Mouse (Mus musculus) spleen, adult 2 months (tissue): ENCODE results near the gene Arhgef19. TPM values are rescaled to one million over a fixed set of nuclear protein-coding genes. Genes with fewer than 3 reads are reported as not detected.

Source experiments
- DNase-seq, 2 experiments: peaks; one replicate each; pipeline versions ENCODE4 v3.0.0 to v3.0.0-alpha.2; 2012 to 2021; ENCODE audit warnings: low spot score in 2 of 2, low read depth in 1 of 2
- H3K27ac ChIP-seq: fragments of 200-500 bp; 2 replicates; pipeline ENCODE4 v1.5.1; 2012; ENCODE audit warnings: low read length, inconsistent platforms; ENCODE audit not compliant: insufficient read depth
- H3K27me3 ChIP-seq: fragments of 200-500 bp; 2 replicates; pipeline ENCODE4 v1.6.1; 2012; ENCODE audit warnings: mild to moderate bottlenecking, moderate library complexity, low read length, inconsistent platforms; ENCODE audit not compliant: control insufficient read depth, insufficient read depth
- H3K36me3 ChIP-seq: fragments of 200-500 bp; 2 replicates; pipeline ENCODE4 v1.6.1; 2012; ENCODE audit warnings: mild to moderate bottlenecking, low read length, inconsistent platforms; ENCODE audit not compliant: control insufficient read depth, insufficient read depth
- H3K4me1 ChIP-seq: fragments of 200-500 bp; 2 replicates; pipeline ENCODE4 v1.6.1; 2011; ENCODE audit warnings: inconsistent platforms; ENCODE audit not compliant: control insufficient read depth, insufficient read depth, insufficient read length
- H3K4me3 ChIP-seq: fragments of 200-500 bp; 2 replicates; pipeline ENCODE4 v1.5.1; 2011; ENCODE audit warnings: mild to moderate bottlenecking, inconsistent platforms; ENCODE audit not compliant: insufficient read depth, insufficient read length; ENCODE audit errors: extremely low read depth
- CTCF ChIP-seq: fragments of 200-500 bp; IDR thresholded peaks from 2 replicates; pipeline ENCODE4 v1.5.1; 2011; ENCODE audit warnings: mild to moderate bottlenecking, inconsistent platforms; ENCODE audit not compliant: insufficient read depth, insufficient read length, insufficient replicate concordance; ENCODE audit errors: extremely low read depth
- POLR2A ChIP-seq: fragments of 200-500 bp; IDR thresholded peaks from 2 replicates; pipeline ENCODE4 v1.6.1; 2011; ENCODE audit warnings: low read depth, low read length, inconsistent platforms
- WGBS: fragments of 180-500 bp; shearing (Covaris S2); methylation state at CpG from one replicate; pipeline ENCODE4 v1.1.7; 2018; 5-methylcytosine and 5-hydroxymethylcytosine counted together
- polyA plus RNA-seq: library from polyadenylated mRNA; depleted of rRNA; stranded (reverse); fragments of >200 nt; gene quantifications from 2 replicates; pipeline ENCODE4 v1.2.3, GENCODE M21; 2012; rRNA removed

The Arhgef19 gene
- polyA plus RNA-seq, 1 experiment = 0.79 TPM

DNA sequence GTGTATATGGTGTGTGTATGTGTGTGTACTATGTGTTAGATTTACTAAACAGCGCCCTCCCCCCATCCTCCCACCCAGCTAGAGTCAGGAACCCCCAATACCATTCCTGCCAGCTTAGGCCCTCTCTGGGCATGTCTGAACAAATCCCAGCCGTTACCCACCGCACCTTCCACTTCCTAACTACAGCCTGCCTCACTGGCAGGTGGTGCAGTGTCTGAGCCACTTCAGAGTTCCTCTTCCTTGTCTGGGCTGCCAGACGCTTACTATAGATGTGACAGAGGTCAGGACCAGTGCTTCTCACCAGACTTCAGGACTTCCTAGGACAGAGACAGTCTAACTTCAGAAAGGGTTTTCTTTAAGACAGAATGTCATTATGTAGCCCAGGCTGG, 64.9 kb downstream of the Arhgef19 start:
- WGBS = 27% methylated on average over 4 of the region's 4 CpGs
- Histone ChIP-seq H3K27ac (no peak overlapping the region), H3K36me3 (no peaks in the 10 kb centered on the region), H3K4me1 (peaks cover 7% of the 10 kb centered on the region), H3K4me3 (no peak overlapping the region), H3K27me3 (peaks cover 3% of the 10 kb centered on the region; the same call in 1 of the 2 replicates)
- DNase-seq = no peak
- TF ChIP-seq CTCF = no peak
- no peak for TF ChIP-seq POLR2A

DNA sequence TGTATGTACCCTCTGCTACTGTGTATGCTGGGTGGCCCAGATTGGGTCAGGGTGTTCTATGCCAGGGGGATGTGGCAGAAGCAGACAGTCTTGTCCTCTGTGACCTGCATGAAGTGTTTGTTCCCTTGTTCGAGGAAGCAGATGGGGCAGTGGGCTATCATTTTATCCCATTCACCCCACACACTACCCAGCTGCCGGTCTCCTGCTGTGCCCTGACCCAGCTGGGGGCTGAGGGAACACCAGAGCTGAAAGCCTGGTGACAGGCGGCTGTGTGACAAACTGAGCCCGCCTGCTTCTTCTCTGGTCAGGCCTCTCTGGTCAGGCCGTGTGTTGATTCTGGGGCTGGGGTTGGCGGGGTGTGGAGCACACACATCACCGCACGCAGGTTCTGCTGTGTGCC, 66.8 kb downstream of the Arhgef19 start:
- WGBS = 68% methylated on average over 8 of the region's 8 CpGs
- no peak overlapping the region for H3K27ac ChIP-seq
- DNase-seq = no peak
- TF ChIP-seq POLR2A = no peak
- no peak for TF ChIP-seq CTCF
- H3K4me1 ChIP-seq = no peaks in the 10 kb centered on the region; the same call in none of the 2 replicates
- no peaks in the 10 kb centered on the region for H3K36me3 ChIP-seq
- no peak overlapping the region for H3K4me3 ChIP-seq
- H3K27me3 ChIP-seq = peaks cover 3% of the 10 kb centered on the region; the same call in 1 of the 2 replicates

Other genes with a start within 250 kb of the Arhgef19 start
- gene Mfap2, start 229.1 kb upstream of the Arhgef19 start, polyA plus RNA-seq = 3.1 and 4.6 TPM in 2 replicates
- 9.8 and 11.7 TPM in 2 replicates for gene Crocc, start 178.9 kb upstream of the Arhgef19 start, polyA plus RNA-seq
- 71.3 and 101 TPM in 2 replicates for gene Necap2, start 161.1 kb upstream of the Arhgef19 start, polyA plus RNA-seq
- gene Spata21, start 151.2 kb upstream of the Arhgef19 start, polyA plus RNA-seq = not detected in 2 replicates
- 38.8 and 49.8 TPM in 2 replicates for gene Szrd1, start 99.7 kb upstream of the Arhgef19 start, polyA plus RNA-seq
- 13.1 and 13.7 TPM in 2 replicates for gene Fbxo42, start 91.6 kb upstream of the Arhgef19 start, polyA plus RNA-seq
- gene Rsg1, start 25.5 kb upstream of the Arhgef19 start, polyA plus RNA-seq = 0.83 and 2.9 TPM in 2 replicates
- 8.0 and 9.8 TPM in 2 replicates for gene Epha2, start 61.7 kb downstream of the Arhgef19 start, polyA plus RNA-seq
- 0.22 and 0.34 TPM in 2 replicates for gene Fam131c, start 128.7 kb downstream of the Arhgef19 start, polyA plus RNA-seq
- gene Clcnka, start 159.2 kb downstream of the Arhgef19 start, polyA plus RNA-seq = 0.32 TPM in 1 of 2 replicates, not detected in the other
- 0.07 TPM in 1 of 2 replicates, not detected in the other for gene Clcnkb, start 176.5 kb downstream of the Arhgef19 start, polyA plus RNA-seq
- 2.4 and 2.5 TPM in 2 replicates for gene Hspb7, start 181.3 kb downstream of the Arhgef19 start, polyA plus RNA-seq
- not detected in 2 replicates for gene Srarp, start 196.6 kb downstream of the Arhgef19 start, polyA plus RNA-seq
- 35.0 and 45.2 TPM in 2 replicates for gene Zbtb17, start 205.2 kb downstream of the Arhgef19 start, polyA plus RNA-seq